Mouse (Mus musculus): ENCODE measurements around the gene Ubash3b.
A peak's percentile ranks its signal among the peaks of the same experiment; 100 is the strongest.

Gene Ubash3b

GRCm38 (mm10) chr9:41166886-41167285 is 5.4 kb upstream of the Ubash3b start:
- no peak for DNase-seq (ENCODE audit: low spot score)

DNA sequence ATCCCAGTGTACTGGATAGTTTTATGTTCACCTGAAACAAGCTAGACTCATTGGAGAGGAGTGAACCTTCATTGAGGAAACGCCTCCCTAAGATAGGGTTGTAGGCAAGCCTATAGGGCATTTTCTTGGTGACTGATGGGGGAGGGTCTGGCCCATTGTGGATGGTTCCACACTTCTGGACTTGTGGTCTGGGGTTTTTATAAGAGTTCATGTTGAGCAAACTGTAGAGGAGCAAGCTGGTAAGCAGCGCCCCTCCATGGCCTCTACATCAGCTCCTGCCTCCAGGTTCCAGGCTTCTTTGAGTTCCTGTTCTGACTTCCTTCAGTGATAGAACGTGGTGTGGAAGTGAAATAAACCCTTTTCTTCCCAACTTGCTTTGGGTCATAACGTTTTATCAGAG is 866 bp upstream of the Ubash3b start:
- no peak for DNase-seq (ENCODE audit: low spot score)

GRCm38 (mm10) chr9:41160536-41161176 is 841 bp downstream of the Ubash3b start:
- peak; percentile 69 for DNase-seq (ENCODE audit: low spot score)

- DNase-seq (ENCODE audit: low spot score), result no peak
These were observed 2.3 kb downstream of the Ubash3b start for GRCm38 (mm10) chr9:41159223-41159622.

- DNase-seq (ENCODE audit: low spot score), result peak; percentile 83
These were observed 3.5 kb downstream of the Ubash3b start for GRCm38 (mm10) chr9:41157872-41158567.

GRCm38 (mm10) chr9:41157020-41157871 is 4.3 kb downstream of the Ubash3b start:
- peak; percentile 85 for DNase-seq (ENCODE audit: low spot score)

- DNase-seq (ENCODE audit: low spot score), result no peak
These were observed 4.8 kb downstream of the Ubash3b start for GRCm38 (mm10) chr9:41156720-41157019.

GRCm38 (mm10) chr9:41156006-41156719 is 5.3 kb downstream of the Ubash3b start:
- DNase-seq (ENCODE audit: low spot score), result peak; percentile 40

- no peak for DNase-seq (ENCODE audit: low spot score)
These were observed 7.5 kb downstream of the Ubash3b start for GRCm38 (mm10) chr9:41153979-41154378.

GRCm38 (mm10) chr9:41153050-41153449 is 8.4 kb downstream of the Ubash3b start:
- no peak for DNase-seq (ENCODE audit: low spot score)

GRCm38 (mm10) chr9:41151491-41151890 is 10.0 kb downstream of the Ubash3b start:
- DNase-seq (ENCODE audit: low spot score), result no peak

DNA sequence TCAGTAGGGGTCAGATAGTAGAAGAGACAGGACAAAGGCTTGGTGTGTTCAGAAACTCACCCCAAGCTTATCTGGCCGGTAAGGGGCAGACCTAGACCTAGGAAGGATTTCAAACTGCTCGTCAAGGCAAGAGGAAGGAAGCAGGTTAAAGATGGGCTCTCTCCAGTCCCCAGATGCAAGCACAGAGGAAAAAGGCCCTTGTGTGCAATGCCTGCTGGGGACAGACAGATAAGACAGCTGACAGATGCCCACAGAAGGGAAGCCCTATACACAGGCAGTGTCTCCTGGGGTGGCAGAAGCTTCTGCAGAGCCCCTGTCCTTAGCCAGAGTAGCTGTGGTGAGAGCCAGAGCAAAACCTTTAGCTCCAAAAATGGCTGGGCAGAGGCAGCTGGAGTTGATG is 11.6 kb downstream of the Ubash3b start:
- no peak for DNase-seq (ENCODE audit: low spot score)

DNA sequence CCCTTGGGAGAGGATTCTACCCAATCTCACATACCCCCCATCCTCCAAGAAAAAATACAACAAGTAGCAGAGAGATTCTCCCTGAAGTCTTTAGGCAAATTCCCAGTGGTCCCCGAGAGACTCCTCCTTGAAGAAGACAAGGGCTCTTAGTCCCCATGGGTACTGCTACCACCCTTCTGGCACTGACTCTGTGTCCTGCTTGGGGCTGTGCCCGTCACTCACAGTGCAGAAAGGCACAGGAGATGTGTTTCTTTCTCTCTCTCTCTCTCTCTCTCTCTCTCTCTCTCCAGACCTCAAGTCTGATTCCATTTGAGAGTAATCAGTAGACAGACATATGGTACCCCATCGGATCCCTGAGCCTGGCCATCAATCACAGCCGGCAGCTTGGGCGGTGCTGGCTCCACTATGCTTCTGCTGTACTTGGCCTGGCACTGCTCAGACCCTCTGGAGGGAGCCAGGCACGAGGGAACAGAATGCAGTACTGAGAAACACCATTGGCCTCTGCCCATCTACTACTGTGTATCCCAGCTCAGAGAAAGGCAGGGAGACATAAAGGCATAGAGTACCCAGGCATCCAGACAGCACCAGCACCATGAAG is 12.3 kb downstream of the Ubash3b start:
- DNase-seq (ENCODE audit: low spot score), result no peak

DNA sequence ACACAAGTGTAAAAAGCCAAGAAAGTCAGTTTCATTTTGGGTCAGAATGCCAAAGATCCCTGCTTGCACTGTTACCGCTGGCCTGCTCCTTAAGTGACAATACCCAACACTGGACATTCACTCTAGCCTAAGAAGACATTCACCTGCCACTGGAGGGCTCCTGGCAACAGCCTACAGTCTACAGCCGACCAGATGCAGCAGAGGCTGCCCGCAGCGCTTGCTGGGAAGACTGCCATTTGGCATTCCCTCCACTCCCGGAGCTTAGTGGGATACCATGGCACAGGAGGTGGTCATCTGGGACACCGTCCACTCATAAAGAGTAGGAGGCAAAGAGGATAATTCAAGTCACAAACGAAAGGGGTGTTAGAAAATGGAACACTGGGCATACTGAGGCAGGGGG is 12.9 kb downstream of the Ubash3b start:
- DNase-seq (ENCODE audit: low spot score), result no peak

DNA sequence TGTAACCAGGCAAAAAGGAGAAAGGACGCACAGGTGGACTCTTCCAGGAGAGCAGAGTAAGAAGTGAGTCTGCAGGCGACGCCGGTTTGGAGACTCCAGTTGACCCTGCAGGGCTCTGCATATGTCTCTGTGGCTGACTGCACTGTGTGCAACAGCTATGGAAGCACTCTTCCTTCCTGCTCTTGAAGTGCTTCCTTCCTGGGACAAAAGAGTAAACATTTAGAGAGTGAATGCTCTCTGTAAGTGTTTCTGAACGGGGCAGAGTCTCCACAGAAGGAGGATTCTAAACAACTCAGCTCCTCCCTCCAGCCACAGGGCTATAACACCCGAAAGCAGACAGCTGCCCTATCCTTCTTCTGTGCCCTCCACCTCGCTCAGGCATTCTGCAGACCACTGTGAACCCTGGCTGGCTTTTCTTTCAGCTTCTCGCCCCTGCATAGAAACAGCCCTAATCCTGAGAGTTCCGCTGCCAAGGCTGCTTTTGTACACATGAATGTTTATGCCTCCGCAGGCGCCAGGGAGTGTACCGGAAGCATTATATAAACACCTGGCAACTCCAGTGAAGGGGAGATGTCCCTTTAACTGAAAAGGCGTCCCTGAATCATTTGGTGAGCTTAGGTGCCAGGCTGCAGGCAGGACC is 14.2 kb downstream of the Ubash3b start:
- DNase-seq (ENCODE audit: low spot score), result peak; percentile 38

- no peak for DNase-seq (ENCODE audit: low spot score)
These were observed 17.7 kb downstream of the Ubash3b start for GRCm38 (mm10) chr9:41143825-41144224.

- no peak for DNase-seq (ENCODE audit: low spot score)
These were observed 18.4 kb downstream of the Ubash3b start for GRCm38 (mm10) chr9:41143115-41143514.

- no peak for DNase-seq (ENCODE audit: low spot score)
These were observed 20.5 kb downstream of the Ubash3b start for GRCm38 (mm10) chr9:41141026-41141425.

DNA sequence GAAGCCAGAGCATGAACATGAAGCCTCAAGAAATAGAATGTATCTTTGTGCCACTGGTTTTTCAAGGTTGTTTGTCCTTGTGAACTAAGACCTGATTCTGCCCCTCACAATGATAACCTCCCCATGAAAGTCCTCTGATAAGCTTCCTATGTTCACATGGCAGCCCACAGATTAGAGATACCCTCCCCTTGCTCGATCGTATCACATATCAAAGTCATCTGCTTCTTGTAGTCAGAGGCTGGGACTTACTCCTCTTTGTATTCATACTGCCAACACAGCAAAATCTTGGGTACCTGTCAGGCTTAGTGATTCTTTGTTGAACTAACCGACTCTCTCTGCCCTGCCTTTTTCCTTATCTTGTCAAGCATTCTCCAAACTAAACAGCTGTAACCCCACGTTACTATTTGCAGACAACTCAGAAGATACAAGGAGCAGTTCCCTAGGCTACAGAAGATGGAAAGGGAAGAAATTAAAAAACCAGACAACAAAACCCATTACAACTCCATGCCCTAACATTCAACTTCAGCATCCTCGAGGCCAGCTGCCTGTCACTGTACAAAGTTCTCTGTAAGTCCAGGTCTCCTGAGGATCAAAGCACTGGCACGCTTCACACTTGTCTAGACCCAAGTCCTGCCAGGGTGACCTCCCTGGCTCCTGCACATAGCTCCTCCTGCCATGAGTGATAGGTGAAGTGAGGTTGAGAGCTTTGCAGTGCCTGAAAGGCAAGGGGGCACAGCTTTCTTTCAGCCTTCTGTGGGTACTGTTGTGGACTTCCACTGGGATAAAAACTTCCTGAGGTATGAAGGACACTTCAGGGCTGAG is 22.3 kb downstream of the Ubash3b start:
- DNase-seq (ENCODE audit: low spot score), result peak; percentile 25

- no peak for DNase-seq (ENCODE audit: low spot score)
These were observed 24.6 kb downstream of the Ubash3b start for GRCm38 (mm10) chr9:41136691-41137467.

All from yolk sac, embryonic 10.5 days (tissue).